Mouse (Mus musculus) brain, embryonic 14.5 days (tissue): ENCODE measurements around the gene Il20ra. TPM values are rescaled to one million over a fixed set of nuclear protein-coding genes. Genes with fewer than 3 reads are reported as not detected.
A peak's percentile ranks its signal among the peaks of the same experiment; 100 is the strongest.
"Not testable (repeated sequence)": the region's sequence is repeated elsewhere in the genome, so short reads cannot be mapped to it uniquely, and the experiment has no call there.

Source experiments
- DNase-seq: peaks from one replicate; pipeline ENCODE4 v3.0.0-alpha.2; 2011; ENCODE audit warnings: low read depth
- CTCF ChIP-seq: fragments of 200-500 bp; IDR thresholded peaks from 2 replicates; pipeline ENCODE4 v1.5.1; 2012; ENCODE audit warnings: inconsistent platforms, mild to moderate bottlenecking, moderate library complexity, borderline replicate concordance; ENCODE audit not compliant: insufficient read depth, insufficient read length; ENCODE audit errors: extremely low read depth
- POLR2A ChIP-seq: fragments of 200-500 bp; IDR thresholded peaks from 2 replicates; pipeline ENCODE4 v1.6.1; 2012; ENCODE audit warnings: mild to moderate bottlenecking, inconsistent platforms, borderline replicate concordance; ENCODE audit not compliant: poor library complexity, insufficient read depth, insufficient read length, severe bottlenecking; ENCODE audit errors: extremely low read depth
- polyA plus RNA-seq: library from polyadenylated mRNA; depleted of rRNA; stranded (reverse); fragments of >200 nt; gene quantifications from 2 replicates; pipeline ENCODE4 v1.2.3, GENCODE M21; 2012

Gene Il20ra
- polyA plus RNA-seq, 1 experiment, result 0.29 TPM

DNA sequence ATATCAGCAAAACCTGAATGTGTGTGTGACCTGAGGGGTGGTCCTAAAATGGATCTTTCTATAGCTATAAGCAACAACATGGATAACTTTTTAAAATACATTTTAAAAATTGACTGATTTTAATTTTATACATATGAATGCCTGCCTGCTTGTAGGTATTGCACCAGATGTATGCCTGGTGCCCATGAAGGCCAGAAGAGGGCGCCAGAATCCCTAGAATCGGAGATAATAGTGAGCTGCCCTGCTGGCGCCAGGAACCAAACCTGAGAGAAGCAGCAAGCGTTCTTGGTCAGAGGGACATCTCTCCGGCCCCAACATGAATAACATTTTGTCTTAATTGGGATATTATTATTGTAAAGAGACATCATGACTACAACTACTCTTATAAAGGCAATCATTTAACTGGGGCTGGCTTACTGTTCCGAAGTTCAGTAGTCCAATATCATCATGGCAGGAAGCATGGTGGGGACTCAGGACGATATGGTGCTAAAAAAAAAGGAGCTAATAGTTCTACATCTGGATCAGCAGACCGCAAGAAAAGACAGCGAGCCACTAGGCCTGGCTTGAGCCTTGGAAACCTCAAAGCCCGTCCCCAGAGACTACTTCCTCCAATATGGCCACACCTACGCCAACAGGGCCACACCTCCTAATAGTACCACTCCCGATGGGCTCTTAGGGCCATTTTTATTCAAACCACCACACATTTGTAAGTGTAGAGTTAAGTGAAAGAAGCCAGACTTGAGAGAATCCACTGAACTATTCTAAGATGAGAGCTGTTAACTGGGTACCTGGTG lies 3.9 kb upstream of the Il20ra start:
- TF ChIP-seq POLR2A (no peak), CTCF (peak; percentile 60; the same call in 1 of the 2 replicates)
- peak; percentile 52 for DNase-seq

DNA sequence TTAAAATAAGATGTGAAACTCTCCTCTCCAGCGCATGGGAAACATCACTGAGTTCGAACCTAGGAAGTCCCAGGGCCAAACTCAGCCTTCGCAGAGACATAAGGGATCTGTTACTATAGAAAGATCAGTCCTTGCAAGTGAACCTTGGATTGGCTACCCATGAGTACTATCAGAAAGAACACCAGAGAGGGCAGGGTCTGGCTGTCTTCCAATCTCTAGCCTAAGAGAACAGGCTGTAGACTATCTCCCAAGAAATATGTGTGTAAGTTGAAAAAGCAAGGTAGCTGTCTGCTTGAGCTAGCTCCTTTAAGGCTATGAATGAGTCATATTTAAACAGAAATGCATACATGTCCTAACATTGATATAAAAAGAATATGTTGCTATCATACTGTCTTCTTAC lies 1.4 kb upstream of the Il20ra start:
- no peak for TF ChIP-seq POLR2A
- no peak for DNase-seq

DNA sequence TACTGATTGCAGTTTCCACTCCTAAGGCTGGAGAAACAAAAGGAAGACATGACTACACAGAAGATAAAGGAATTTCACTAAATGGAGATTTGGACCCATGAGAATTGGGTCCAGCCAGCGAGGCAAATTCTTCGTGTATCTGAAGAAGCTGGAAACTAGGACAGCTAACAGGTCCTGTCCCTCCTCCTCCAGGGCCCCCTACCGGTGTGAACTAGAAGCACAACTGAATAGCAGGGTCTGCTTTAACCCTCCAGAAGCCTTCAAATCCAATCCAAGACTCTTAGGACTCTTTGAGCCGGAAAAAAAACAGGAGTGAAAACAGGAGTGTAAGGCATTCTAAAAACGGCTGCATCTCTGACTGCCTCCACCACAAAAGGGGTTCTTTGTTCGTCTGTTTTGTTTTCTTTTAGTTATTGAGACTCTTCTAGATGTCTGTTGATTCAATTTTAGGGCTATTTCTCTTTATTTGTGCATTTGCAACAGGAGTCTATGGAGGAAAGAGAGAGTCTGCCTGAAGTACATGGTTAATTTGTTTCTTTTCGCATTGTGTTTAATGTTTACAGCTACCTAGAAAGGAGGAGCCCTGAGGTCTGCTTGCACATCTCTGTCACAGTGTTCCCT lies 709 bp upstream of the Il20ra start:
- TF ChIP-seq CTCF (peak; percentile 40; the same call in 1 of the 2 replicates), POLR2A (no peak)
- no peak for DNase-seq

DNA sequence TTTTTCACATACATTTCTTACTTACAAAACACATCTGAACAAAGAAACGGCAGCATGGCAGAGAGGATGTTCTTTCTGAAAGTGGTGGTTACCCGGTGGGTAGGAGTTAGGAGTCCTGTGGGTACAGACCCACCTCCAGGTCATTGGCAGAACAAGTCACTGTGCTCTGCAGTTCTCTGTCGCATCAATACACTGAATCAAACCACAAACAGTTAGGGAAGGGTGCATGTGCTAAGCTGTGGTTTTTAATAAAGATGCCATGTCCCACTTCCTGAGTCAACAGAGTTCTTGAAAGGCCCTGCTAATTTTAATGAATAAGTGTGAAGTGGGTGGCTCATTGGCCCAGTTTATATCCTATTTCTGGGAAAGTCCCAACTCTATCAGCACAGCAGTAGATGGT lies 6.3 kb downstream of the Il20ra start:
- TF ChIP-seq POLR2A, result no peak
- no peak for TF ChIP-seq CTCF
- DNase-seq, result no peak

DNA sequence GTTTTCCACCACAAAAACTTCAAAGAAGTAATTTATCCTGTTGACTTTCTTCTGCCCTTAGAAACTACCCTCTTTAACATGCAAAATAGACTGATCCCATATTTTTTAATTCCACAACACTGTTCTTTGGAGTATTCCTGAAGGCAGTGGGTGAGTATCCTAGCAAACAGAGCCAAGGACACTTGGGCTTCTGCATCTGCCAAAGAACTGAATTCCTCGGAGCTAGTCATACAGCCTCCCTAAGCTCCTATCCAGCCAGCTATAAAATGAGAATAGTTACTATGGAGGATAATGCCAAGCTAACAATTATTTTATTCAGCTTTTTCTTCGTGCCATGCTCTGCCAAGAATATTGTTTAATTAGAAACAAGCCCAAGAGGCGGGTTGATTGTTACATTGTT lies 9.9 kb downstream of the Il20ra start:
- TF ChIP-seq CTCF (no peak), POLR2A (no peak)
- no peak for DNase-seq

DNA sequence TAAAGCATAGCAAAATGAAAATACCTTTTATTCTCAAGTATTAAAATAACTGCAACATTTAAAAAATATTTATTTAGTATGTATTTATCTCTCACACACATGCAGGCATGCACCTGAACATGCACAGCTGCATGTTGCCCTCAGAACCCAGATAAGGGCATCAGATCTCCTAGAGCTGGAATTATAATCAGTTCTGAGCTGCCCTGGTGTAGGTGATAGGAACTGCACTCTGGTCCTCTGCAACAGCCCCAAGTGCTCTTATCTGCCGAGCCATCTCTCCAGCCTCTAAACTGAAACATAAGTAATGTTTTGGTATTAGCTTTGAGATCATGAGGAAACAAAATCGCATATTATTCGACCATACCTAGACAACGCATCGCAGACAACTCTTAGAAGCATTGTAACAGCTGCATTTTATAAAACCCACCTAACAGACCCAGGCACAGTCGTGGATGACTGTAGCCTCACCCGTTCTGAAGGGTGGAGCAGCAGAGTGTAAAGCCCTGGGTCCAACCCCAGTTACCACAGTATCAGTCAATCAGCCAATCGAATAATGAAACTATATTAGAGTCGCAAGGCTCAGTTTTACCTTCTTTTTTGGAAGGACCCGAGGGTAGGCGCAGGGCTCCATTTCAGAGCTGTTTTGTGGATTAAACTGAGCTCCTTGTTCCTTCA lies 11.9 kb downstream of the Il20ra start:
- no peak for DNase-seq
- TF ChIP-seq CTCF, result no peak
- TF ChIP-seq POLR2A, result no peak

DNA sequence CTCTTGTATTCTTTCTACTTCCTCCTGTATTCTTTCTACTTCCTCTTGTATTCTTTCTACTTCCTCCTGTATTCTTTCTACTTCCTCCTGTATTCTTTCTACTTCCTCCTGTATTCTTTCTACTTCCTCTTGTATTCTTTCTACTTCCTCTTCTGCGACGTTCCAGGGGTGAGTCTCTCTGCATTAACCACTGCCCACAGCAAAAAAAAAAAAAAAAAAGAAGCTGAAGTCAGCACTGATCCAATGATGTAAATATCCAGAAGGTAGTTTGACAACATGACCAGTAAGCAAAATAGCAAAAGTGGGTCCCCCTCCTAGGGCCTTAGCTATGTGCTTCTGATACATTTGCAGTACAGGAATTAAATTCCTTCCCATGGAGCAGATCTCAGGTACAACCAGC lies 26.1 kb downstream of the Il20ra start:
- not testable (repeated sequence) for DNase-seq

DNA sequence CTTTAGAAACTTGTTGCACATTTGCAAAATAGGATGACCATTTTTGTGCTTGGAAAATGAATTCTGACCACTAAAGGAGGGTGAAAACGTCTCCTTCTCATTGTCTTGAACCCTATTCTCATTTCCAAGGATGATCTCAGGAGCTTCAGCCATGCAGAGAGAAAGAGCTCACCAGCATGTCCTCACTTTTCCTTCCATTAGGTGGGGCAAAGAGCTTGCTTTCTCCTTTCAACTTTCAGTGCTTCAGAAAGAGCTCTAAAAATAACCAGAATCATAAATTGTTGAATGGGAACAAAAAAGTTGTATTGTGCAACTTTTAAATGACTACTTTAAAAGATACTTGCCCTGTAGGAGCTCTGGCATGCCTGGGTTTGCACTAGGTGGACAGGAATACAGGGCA lies 33.3 kb downstream of the Il20ra start:
- no peak for TF ChIP-seq POLR2A
- no peak for TF ChIP-seq CTCF
- DNase-seq, result no peak

DNA sequence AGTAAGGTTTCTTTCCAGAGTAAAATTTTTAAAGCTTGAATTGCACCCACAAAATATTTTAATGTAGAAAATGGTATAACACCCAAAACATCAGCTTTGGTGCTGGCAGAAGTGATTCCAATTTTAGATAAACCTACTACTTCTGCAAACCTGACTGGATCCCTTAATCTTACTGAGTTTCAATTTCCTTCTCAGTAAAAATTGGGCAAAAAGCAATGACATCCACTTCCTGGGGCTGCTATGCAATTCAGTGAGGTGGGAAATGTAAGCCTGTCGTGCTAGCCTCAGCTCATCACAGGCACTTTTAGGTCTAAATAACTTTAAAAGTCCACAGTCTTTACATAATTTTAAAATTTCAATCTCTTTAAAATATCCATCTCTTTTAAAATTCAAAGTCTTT lies 33.8 kb downstream of the Il20ra start:
- no peak for TF ChIP-seq POLR2A
- TF ChIP-seq CTCF, result no peak
- DNase-seq, result no peak

DNA sequence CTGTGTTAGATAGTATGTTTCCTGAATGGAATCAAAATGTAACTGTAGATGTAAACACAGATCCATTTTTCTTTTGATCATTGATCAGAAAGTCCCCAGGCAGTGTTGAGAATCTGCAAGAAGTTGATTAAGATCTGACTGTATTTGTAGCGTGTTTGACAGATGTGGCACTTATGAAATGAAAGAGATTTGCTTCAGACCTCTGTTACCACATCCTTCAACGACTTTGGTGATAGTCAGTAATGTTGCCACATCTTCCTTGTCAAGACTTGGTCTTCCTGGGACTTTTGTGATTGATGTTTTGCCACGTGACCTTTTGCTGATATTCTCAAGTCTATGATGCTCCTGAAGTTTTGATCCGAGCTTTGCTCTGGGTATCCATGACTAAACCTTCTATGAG lies 35.3 kb downstream of the Il20ra start:
- no peak for TF ChIP-seq POLR2A
- TF ChIP-seq CTCF, result no peak
- no peak for DNase-seq

DNA sequence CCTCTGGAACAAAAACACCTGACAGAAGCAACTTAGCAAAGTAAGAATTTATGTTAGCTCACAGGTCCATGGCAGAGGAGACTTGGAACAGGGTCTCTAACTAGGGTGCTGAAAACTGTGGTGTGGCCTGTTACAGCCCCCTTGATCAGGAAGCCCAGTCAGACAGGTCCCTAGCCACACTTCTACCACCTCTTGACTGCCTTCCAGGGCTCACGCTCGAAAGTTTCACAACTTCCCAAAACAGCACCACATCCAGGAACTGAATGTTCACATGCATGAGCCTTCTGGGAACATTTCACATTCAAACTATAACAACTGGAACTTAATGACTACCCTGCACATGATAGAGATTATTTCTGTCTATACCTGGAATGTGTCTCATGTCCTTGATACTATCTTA lies 53.1 kb downstream of the Il20ra start:
- DNase-seq, result no peak

DNA sequence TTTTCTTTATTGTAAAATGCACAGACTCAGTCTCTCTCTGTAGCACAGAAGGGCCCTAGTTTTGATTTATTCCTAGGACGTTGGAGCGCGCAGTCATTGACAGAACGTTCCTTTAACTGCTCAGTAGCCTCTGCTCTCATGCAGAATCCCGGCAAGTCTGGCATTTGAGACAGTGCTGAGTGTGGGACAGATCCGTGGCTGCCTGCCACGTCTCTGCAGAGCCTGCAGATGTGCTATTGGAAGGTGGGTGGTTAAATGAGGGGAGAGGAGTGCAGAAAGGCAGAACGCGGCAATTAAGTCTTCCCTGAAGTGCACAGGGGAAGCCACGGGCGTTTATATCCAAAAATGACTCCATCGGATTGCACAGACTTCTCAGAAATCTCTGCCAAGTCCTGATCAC lies 66.7 kb downstream of the Il20ra start:
- no peak for TF ChIP-seq POLR2A
- no peak for TF ChIP-seq CTCF
- peak; percentile 59 for DNase-seq

More for the DNA sequence above, 53.1 kb downstream of the Il20ra start:
- TF ChIP-seq CTCF (no peak), POLR2A (no peak)
